Mouse (Mus musculus): Measurements from ENCODE around the gene Irx3. TPM values are rescaled to one million over a fixed set of nuclear protein-coding genes. Genes with fewer than 3 reads are reported as not detected.

Gene Irx3
- polyA plus RNA-seq, 1 experiment from 2014 or later: 22.9 TPM

- no peak overlapping the region for H3K4me2 ChIP-seq (replicated peaks)
- no peaks in the 10 kb centered on the region for H3K27me3 ChIP-seq
- 0 out of 2 replicates have a peak, but pooled peaks cover 4% of the 10 kb centered on the region for H3K4me1 ChIP-seq
- WGBS: 55% methylated on average over 8 of the region's 8 CpGs
- H3K9me3 ChIP-seq (replicated peaks): no peaks in the 10 kb centered on the region
- no peaks in the 10 kb centered on the region for H3K36me3 ChIP-seq
- ATAC-seq (ENCODE audit: insufficient number of reproducible peaks, low FRiP score, low TSS enrichment, low read depth): no peak
- H3K27ac ChIP-seq (replicated peaks): no peak overlapping the region
- H3K4me3 ChIP-seq (replicated peaks): no peak overlapping the region
- H3K9ac ChIP-seq: no peak overlapping the region
Observed at GRCm38 (mm10) chr8:91765411-91766034, 36.3 kb downstream of the Irx3 start.

GRCm38 (mm10) chr8:91755566-91755965, 46.3 kb downstream of the Irx3 start:
- Histone ChIP-seq H3K4me1 (peaks cover 1% of the 10 kb centered on the region; the same call in 1 of the 2 replicates), H3K36me3 (no peaks in the 10 kb centered on the region), H3K4me2 (replicated peaks) (no peak overlapping the region), H3K9ac (no peak overlapping the region), H3K4me3 (replicated peaks) (no peak overlapping the region), H3K27ac (replicated peaks) (no peak overlapping the region), H3K27me3 (no peaks in the 10 kb centered on the region), H3K9me3 (replicated peaks) (no peaks in the 10 kb centered on the region)
- WGBS: 90% methylated on average over 7 of the region's 7 CpGs
- no peak for ATAC-seq (ENCODE audit: insufficient number of reproducible peaks, low FRiP score, low TSS enrichment, low read depth)

GRCm38 (mm10) chr8:91755062-91755461, 46.8 kb downstream of the Irx3 start:
- ATAC-seq (ENCODE audit: insufficient number of reproducible peaks, low FRiP score, low TSS enrichment, low read depth): no peak
- Histone ChIP-seq H3K4me3 (replicated peaks) (no peak overlapping the region), H3K36me3 (no peaks in the 10 kb centered on the region), H3K27ac (replicated peaks) (no peak overlapping the region), H3K27me3 (no peaks in the 10 kb centered on the region), H3K9ac (no peak overlapping the region), H3K4me2 (replicated peaks) (no peak overlapping the region), H3K9me3 (replicated peaks) (no peaks in the 10 kb centered on the region), H3K4me1 (peaks cover 6% of the 10 kb centered on the region; the same call in 1 of the 2 replicates)
- 77% methylated on average over 9 of the region's 9 CpGs for WGBS

GRCm38 (mm10) chr8:91750794-91751125, 51.1 kb downstream of the Irx3 start:
- no peak overlapping the region for H3K9ac ChIP-seq
- H3K9me3 ChIP-seq (replicated peaks): no peaks in the 10 kb centered on the region
- no peak overlapping the region for H3K4me2 ChIP-seq (replicated peaks)
- ATAC-seq (ENCODE audit: insufficient number of reproducible peaks, low FRiP score, low TSS enrichment, low read depth): no peak
- peaks cover 14% of the 10 kb centered on the region; the same call in 1 of the 2 replicates for H3K27me3 ChIP-seq
- H3K4me3 ChIP-seq (replicated peaks): no peak overlapping the region
- peaks cover 32% of the 10 kb centered on the region for H3K4me1 ChIP-seq
- 27% methylated on average over 7 of the region's 7 CpGs for WGBS
- no peaks in the 10 kb centered on the region for H3K36me3 ChIP-seq
- H3K27ac ChIP-seq (replicated peaks): 0 out of 2 replicates have a peak overlapping the region, but pooled peaks have one; percentile 34

GRCm38 (mm10) chr8:91750096-91750793, 51.6 kb downstream of the Irx3 start:
- H3K9me3 ChIP-seq (replicated peaks): no peaks in the 10 kb centered on the region
- H3K9ac ChIP-seq: no peak overlapping the region
- peaks cover 14% of the 10 kb centered on the region; the same call in 1 of the 2 replicates for H3K27me3 ChIP-seq
- no peaks in the 10 kb centered on the region for H3K36me3 ChIP-seq
- 61% methylated on average over 15 of the region's 15 CpGs for WGBS
- no peak overlapping the region for H3K4me2 ChIP-seq (replicated peaks)
- H3K27ac ChIP-seq (replicated peaks): no peak overlapping the region
- H3K4me3 ChIP-seq (replicated peaks): no peak overlapping the region
- ATAC-seq (ENCODE audit: insufficient number of reproducible peaks, low FRiP score, low TSS enrichment, low read depth): no peak
- H3K4me1 ChIP-seq: peaks cover 32% of the 10 kb centered on the region

GRCm38 (mm10) chr8:91749412-91749811, 52.5 kb downstream of the Irx3 start:
- H3K36me3 ChIP-seq: no peaks in the 10 kb centered on the region
- no peaks in the 10 kb centered on the region for H3K9me3 ChIP-seq (replicated peaks)
- H3K27me3 ChIP-seq: peaks cover 14% of the 10 kb centered on the region; the same call in 1 of the 2 replicates
- no peak overlapping the region for H3K27ac ChIP-seq (replicated peaks)
- no peak overlapping the region for H3K4me3 ChIP-seq (replicated peaks)
- ATAC-seq (ENCODE audit: insufficient number of reproducible peaks, low FRiP score, low TSS enrichment, low read depth): no peak
- peaks cover 32% of the 10 kb centered on the region for H3K4me1 ChIP-seq
- no peak overlapping the region for H3K9ac ChIP-seq
- H3K4me2 ChIP-seq (replicated peaks): no peak overlapping the region
- 36% methylated on average over 5 of the region's 5 CpGs for WGBS

Data from embryonic facial prominence, embryonic 15.5 days (tissue).